ENCODE assay signal across 8 mouse cellular contexts in the genomic region with DNA sequence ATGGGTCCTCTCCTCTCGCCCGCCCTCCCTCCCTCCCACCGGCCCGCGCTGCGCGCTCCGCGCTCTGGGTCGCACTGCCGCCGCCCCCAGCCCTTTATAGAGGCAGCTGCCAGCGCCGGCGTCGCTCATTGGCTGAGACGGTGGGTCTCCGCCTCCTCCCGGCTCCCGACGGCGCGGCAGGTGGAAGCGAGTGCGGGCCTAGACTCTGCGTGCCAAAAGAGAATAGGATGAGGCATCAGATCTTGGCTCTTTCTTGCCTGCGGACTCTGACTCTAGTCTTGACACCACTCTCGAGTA. TPM values are rescaled to one million over a fixed set of nuclear protein-coding genes. Genes with fewer than 3 reads are reported as not detected.
A peak's percentile ranks its signal among the peaks of the same experiment; 100 is the strongest.
DNase-seq lines count a peak whose midpoint lies in the region; ATAC-seq and TF ChIP-seq lines count a peak whose summit lies in the region.

A gene (minus strand): TSS at position 66 of the 297 bp plus-strand sequence.

- peaks cover 65% of the 10 kb centered on the region for H3K27me3 ChIP-seq in liver, embryonic 11.5 days (replicated peaks; ENCODE audit: control insufficient read depth, insufficient read depth, low read length)

- no peak within 1 kb of the TSS for H3K27ac ChIP-seq in liver, embryonic 11.5 days (ENCODE audit: low read depth, low read length)
- H3K27ac ChIP-seq in olfactory bulb, adult 2 months (ENCODE audit: insufficient read depth, low read depth, low read length), result peak within 1 kb of the TSS; percentile 94

- no peak for DNase-seq in liver, embryonic 11.5 days (ENCODE audit: low spot score)
- no peak for DNase-seq in liver
- DNase-seq in cerebellum, adult 9-11 months, result peak; percentile 93
- peak; percentile 77 to 79 for DNase-seq in frontal cortex, postnatal 36 days (ENCODE audit: low spot score in 2 of 2)
- peak; percentile 83 to 87 for DNase-seq in left cerebral cortex, postnatal 36 days (ENCODE audit: low spot score in 2 of 2)
- DNase-seq in adrenal gland, adult 8-10 months, result no peak

- H3K4me1 ChIP-seq in liver, embryonic 11.5 days (replicated peaks; ENCODE audit: control insufficient read depth, insufficient read depth, low read length), result peaks cover 19% of the 10 kb centered on the region
- peaks cover 30% of the 10 kb centered on the region for H3K4me1 ChIP-seq in olfactory bulb, adult 2 months (ENCODE audit: control insufficient read depth, insufficient read depth, low read length)

- no peaks in the 10 kb centered on the region for H3K36me3 ChIP-seq in liver, embryonic 11.5 days (ENCODE audit: control insufficient read depth, insufficient read depth, low read length)

- no peak for TF ChIP-seq CTCF in olfactory bulb, adult 2 months (IDR thresholded peaks at IDR 0.05; ENCODE audit: insufficient read depth, low read depth, low read length)

- 3% methylated on average over 28 of the region's 28 CpGs for WGBS in liver, embryonic 11.5 days
- 1% methylated on average over 26 of the region's 28 CpGs for WGBS in olfactory bulb, adult 2 months

- peak within 1 kb of the TSS; percentile 75 for H3K4me2 ChIP-seq in liver, embryonic 11.5 days

- no peak for ATAC-seq in liver, embryonic 11.5 days (replicated peaks; ENCODE audit: low FRiP score)
- ATAC-seq in activated CD4-positive, CD25-positive, alpha-beta regulatory T cell, adult 4 months, result no peak

- no peaks in the 10 kb centered on the region for H3K9me3 ChIP-seq in liver, embryonic 11.5 days (ENCODE audit: control insufficient read depth, low read length)

- peak; percentile 95 for TF ChIP-seq POLR2A in olfactory bulb, adult 2 months (IDR thresholded peaks at IDR 0.05; ENCODE audit: insufficient read depth, low read depth, low read length)

- H3K4me3 ChIP-seq in liver, embryonic 11.5 days (ENCODE audit: low read depth, low read length), result peak within 1 kb of the TSS; percentile 41
- H3K4me3 ChIP-seq in olfactory bulb, adult 2 months (ENCODE audit: insufficient read depth, low read depth, low read length), result peak within 1 kb of the TSS; percentile 98

- intact Hi-C loops in left cerebral cortex, postnatal 36 days (cut with DNase I), result loop anchor here (5.0 kb wide), 2 partner anchors 45 to 90 kb away; a partner anchor contains a TSS

- no peak within 1 kb of the TSS for H3K9ac ChIP-seq in liver, embryonic 11.5 days (ENCODE audit: low read depth, low read length)

RNA-seq across cellular contexts. Expression of the gene that starts here (rescaled TPM):
- 0.19 and 0.25 TPM in 2 replicates for polyA plus RNA-seq in liver, embryonic 11.5 days (2014; fragmentation: Nextera tagmentation; extraction: Ambion mirVana)
- total RNA-seq in left cerebral cortex, postnatal 36 days (2021), result 100 to 1,000 TPM; 155 to 158 TPM
- polyA plus RNA-seq in olfactory bulb, adult 2 months (2012; ENCODE audit: insufficient read depth, insufficient read length, low replicate concordance, missing spikeins), result not detected in 2 replicates
- not detected for polyA plus RNA-seq in activated CD4-positive, CD25-positive, alpha-beta regulatory T cell, adult 4 months (2017; shearing (Covaris generic))
- total RNA-seq in adrenal gland, adult 8-10 months (2022), result 1 to 10 TPM; 1.8 to 4.6 (median 2.9) TPM

Comparison
In these comparisons a context has a peak if more than half of its experiments do, and no peak if none do; other contexts are left out.
1. RNA of the gene that starts here (total RNA-seq): 155 to 158 TPM in left cerebral cortex, postnatal 36 days; 1.8 to 4.6 TPM in adrenal gland, adult 8-10 months; every median in the first group is over 10 times any median in the second.
2. RNA of the gene that starts here (polyA plus RNA-seq): not detected in olfactory bulb, adult 2 months; 0.19 to 0.25 TPM in liver, embryonic 11.5 days and not detected in activated CD4-positive, CD25-positive, alpha-beta regulatory T cell, adult 4 months; every median in the first group is over 10 times any median in the second.
3. DNase-seq: peak in cerebellum, adult 9-11 months (single experiment), frontal cortex, postnatal 36 days (2 of 2) and left cerebral cortex, postnatal 36 days (2 of 2); none in liver, embryonic 11.5 days (single experiment), liver (single experiment) and adrenal gland, adult 8-10 months (single experiment).